Mouse (Mus musculus) limb, embryonic 15.5 days (tissue): ENCODE measurements at regions not wholly inside any gene's neighbourhood (a gene's known extent, or its start where the extent isn't known, plus 50 kb on each side); places are given as distances from the start of the nearest gene placed in this dataset.

ENCODE experiments used
- ATAC-seq: fragments of 200-750 bp; cut with Nextera tagmentation; 2 replicates; pipeline ENCODE4 v1.8.0; 2017; ENCODE audit warnings: low read depth, moderate TSS enrichment; ENCODE audit not compliant: insufficient number of reproducible peaks, low FRiP score, low TSS enrichment
- H3K27ac ChIP-seq: fragments of 300-500 bp; sonication (generic); 2 replicates; pipeline ENCODE4 v1.5.1; 2015; ENCODE audit warnings: moderate library complexity, mild to moderate bottlenecking, inconsistent platforms
- H3K27me3 ChIP-seq: fragments of 300-500 bp; sonication (generic); 2 replicates; pipeline ENCODE4 v1.6.1; 2015; ENCODE audit warnings: inconsistent platforms
- H3K36me3 ChIP-seq: fragments of 300-500 bp; sonication (generic); 2 replicates; pipeline ENCODE4 v1.6.1; 2015; ENCODE audit warnings: inconsistent platforms
- H3K4me1 ChIP-seq: fragments of 300-500 bp; sonication (generic); 2 replicates; pipeline ENCODE4 v1.6.1; 2015; ENCODE audit warnings: inconsistent platforms
- H3K4me2 ChIP-seq: fragments of 300-500 bp; sonication (generic); 2 replicates; pipeline ENCODE4 v1.6.1; 2015; ENCODE audit warnings: mild to moderate bottlenecking, inconsistent platforms
- H3K4me3 ChIP-seq: fragments of 300-500 bp; sonication (generic); 2 replicates; pipeline ENCODE4 v1.5.1; 2015; ENCODE audit warnings: mild to moderate bottlenecking, inconsistent platforms
- H3K9ac ChIP-seq: fragments of 300-500 bp; sonication (generic); 2 replicates; pipeline ENCODE4 v1.6.1; 2015; ENCODE audit warnings: inconsistent platforms
- H3K9me3 ChIP-seq: fragments of 300-500 bp; sonication (generic); 2 replicates; pipeline ENCODE4 v1.6.1; 2016; ENCODE audit warnings: inconsistent platforms
- WGBS: fragments of 180-500 bp; shearing (Covaris S2); methylation state at CpG from one replicate; pipeline ENCODE4 v1.1.7; 2015; 5-methylcytosine and 5-hydroxymethylcytosine counted together

DNA sequence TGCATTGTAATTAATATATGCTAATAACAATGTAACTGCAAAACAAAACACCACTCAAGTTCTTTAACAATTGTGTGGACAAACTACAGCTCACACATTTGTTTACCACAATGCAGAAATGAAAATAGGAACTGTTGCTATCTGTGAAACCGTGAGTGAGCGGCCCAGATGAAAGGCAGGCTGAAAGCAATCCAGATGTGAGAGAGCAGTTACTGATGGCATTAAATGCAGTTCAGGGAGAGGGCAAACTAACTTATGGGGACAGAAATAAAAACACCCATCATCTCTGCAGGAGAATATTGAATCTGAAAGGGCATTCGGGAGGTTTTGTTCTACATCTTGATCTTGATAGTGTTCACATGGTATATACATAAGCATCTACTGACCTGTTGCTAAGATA, 301.3 kb downstream of the Ttll7 start:
- H3K9me3 ChIP-seq: no peaks in the 10 kb centered on the region
- WGBS: 41% methylated on average over 3 of the region's 3 CpGs
- no peak overlapping the region for H3K9ac ChIP-seq
- H3K4me3 ChIP-seq: no peak overlapping the region
- ATAC-seq: no peak
- 0 out of 2 replicates have a peak, but pooled peaks cover 2% of the 10 kb centered on the region for H3K4me1 ChIP-seq
- 0 out of 2 replicates have a peak overlapping the region, but pooled peaks have one; percentile 12 for H3K27ac ChIP-seq
- H3K27me3 ChIP-seq: no peaks in the 10 kb centered on the region
- no peaks in the 10 kb centered on the region for H3K36me3 ChIP-seq
- H3K4me2 ChIP-seq: no peak overlapping the region

- 27% methylated on average over 2 of the region's 2 CpGs for WGBS
- peak; percentile 48 for ATAC-seq
- no peak overlapping the region for H3K9ac ChIP-seq
- peak overlapping the region; percentile 51; the same call in 1 of the 2 replicates for H3K27ac ChIP-seq
- no peaks in the 10 kb centered on the region for H3K36me3 ChIP-seq
- no peaks in the 10 kb centered on the region for H3K27me3 ChIP-seq
- H3K4me3 ChIP-seq: no peak overlapping the region
- H3K4me1 ChIP-seq: 0 out of 2 replicates have a peak, but pooled peaks cover 2% of the 10 kb centered on the region
- no peak overlapping the region for H3K4me2 ChIP-seq
- no peaks in the 10 kb centered on the region for H3K9me3 ChIP-seq
Observed at GRCm38 (mm10) chr3:147153998-147154397, 301.8 kb downstream of the Ttll7 start.

- no peak for ATAC-seq
- Histone ChIP-seq H3K9ac (no peak overlapping the region), H3K36me3 (no peaks in the 10 kb centered on the region), H3K4me2 (no peak overlapping the region), H3K4me1 (peaks cover 10% of the 10 kb centered on the region; the same call in 1 of the 2 replicates), H3K9me3 (no peaks in the 10 kb centered on the region), H3K4me3 (no peak overlapping the region), H3K27me3 (no peaks in the 10 kb centered on the region), H3K27ac (peak overlapping the region; percentile 63)
- 67% methylated on average over 10 of the region's 10 CpGs for WGBS
Observed at GRCm38 (mm10) chr3:147163126-147163525, 311.0 kb downstream of the Ttll7 start.

DNA sequence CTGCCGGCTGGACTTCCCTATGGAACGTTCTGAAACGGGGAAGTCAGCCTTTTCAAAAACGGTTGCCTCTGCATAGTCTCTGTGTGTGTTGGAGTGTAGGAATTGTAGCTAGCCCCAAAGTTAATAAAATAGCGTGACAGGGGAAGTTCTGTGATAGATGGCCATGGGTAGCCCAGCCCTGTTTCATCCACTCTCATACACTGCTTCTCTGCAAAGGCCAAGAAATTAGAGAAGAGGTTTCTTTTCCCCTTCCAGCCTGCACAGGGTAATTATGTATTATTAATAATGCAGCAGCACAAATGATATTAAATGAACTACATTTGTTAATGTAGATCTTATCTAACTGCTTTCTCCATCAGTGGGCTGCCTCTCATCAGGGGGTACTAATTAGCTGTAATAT, 311.4 kb downstream of the Ttll7 start:
- Histone ChIP-seq H3K27me3 (no peaks in the 10 kb centered on the region), H3K27ac (peak overlapping the region; percentile 63; the same call in 1 of the 2 replicates), H3K9me3 (no peaks in the 10 kb centered on the region), H3K4me1 (peaks cover 10% of the 10 kb centered on the region; the same call in 1 of the 2 replicates), H3K36me3 (no peaks in the 10 kb centered on the region), H3K9ac (no peak overlapping the region), H3K4me2 (no peak overlapping the region), H3K4me3 (no peak overlapping the region)
- WGBS: 69% methylated on average over 5 of the region's 5 CpGs
- no peak for ATAC-seq

DNA sequence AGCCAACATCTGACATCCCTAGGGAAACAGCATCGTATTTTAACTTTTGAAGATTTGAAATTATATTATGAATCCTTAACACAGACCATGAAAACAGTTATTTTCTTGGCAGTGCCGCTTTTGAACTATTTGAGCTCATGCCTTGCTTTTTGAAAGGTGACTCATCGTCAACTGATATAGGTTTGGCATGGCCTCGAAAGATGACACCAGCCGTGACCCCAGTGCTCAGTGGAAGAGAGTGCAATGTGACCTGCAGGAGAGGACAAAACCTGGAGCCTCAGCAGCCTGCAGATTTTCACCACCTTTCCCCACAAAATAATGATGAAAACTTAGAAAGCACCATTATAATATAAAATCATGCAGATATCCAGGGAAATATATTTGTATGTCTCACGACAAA, 312.8 kb downstream of the Ttll7 start:
- no peak overlapping the region for H3K4me2 ChIP-seq
- H3K27ac ChIP-seq: no peak overlapping the region
- no peaks in the 10 kb centered on the region for H3K36me3 ChIP-seq
- no peaks in the 10 kb centered on the region for H3K27me3 ChIP-seq
- ATAC-seq: no peak
- no peaks in the 10 kb centered on the region for H3K9me3 ChIP-seq
- peaks cover 10% of the 10 kb centered on the region; the same call in 1 of the 2 replicates for H3K4me1 ChIP-seq
- 73% methylated on average over 6 of the region's 6 CpGs for WGBS
- no peak overlapping the region for H3K4me3 ChIP-seq
- H3K9ac ChIP-seq: no peak overlapping the region

DNA sequence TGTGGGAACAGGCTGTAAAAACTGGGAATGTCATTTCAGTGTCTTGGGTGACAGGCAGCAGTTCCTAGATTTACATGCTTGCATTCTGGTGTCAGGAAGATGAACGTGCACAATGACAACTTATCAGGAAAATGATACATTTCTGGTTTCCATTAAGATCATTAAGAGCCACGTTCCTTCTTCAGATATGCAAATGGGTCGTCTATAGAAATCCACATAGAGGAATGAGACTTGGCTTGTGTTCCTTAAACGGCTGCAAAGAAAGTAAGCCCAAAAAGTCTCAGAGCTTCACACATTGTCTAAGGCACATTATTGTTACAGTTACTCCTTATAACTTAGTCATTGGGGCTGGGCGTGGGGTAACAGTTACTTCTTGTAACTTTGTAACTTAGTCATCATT, 314.4 kb downstream of the Ttll7 start:
- no peak overlapping the region for H3K4me3 ChIP-seq
- H3K27ac ChIP-seq: peak overlapping the region; percentile 40; the same call in 1 of the 2 replicates
- no peak overlapping the region for H3K9ac ChIP-seq
- WGBS: 57% methylated on average over 5 of the region's 5 CpGs
- no peak for ATAC-seq
- H3K4me2 ChIP-seq: no peak overlapping the region
- H3K4me1 ChIP-seq: peaks cover 10% of the 10 kb centered on the region; the same call in 1 of the 2 replicates
- no peaks in the 10 kb centered on the region for H3K36me3 ChIP-seq
- no peaks in the 10 kb centered on the region for H3K27me3 ChIP-seq
- H3K9me3 ChIP-seq: no peaks in the 10 kb centered on the region

- 63% methylated on average over 2 of the region's 2 CpGs for WGBS
- Histone ChIP-seq H3K27ac (no peak overlapping the region), H3K27me3 (0 out of 2 replicates have a peak, but pooled peaks cover 4% of the 10 kb centered on the region), H3K9ac (no peak overlapping the region), H3K36me3 (no peaks in the 10 kb centered on the region), H3K4me2 (no peak overlapping the region), H3K4me1 (0 out of 2 replicates have a peak, but pooled peaks cover 3% of the 10 kb centered on the region), H3K4me3 (no peak overlapping the region), H3K9me3 (no peaks in the 10 kb centered on the region)
- ATAC-seq: no peak
Observed at GRCm38 (mm10) chr3:147169215-147169614, 317.0 kb downstream of the Ttll7 start.

- no peaks in the 10 kb centered on the region for H3K36me3 ChIP-seq
- H3K27me3 ChIP-seq: 0 out of 2 replicates have a peak, but pooled peaks cover 4% of the 10 kb centered on the region
- no peak for ATAC-seq
- WGBS: 65% methylated on average over 2 of the region's 2 CpGs
- no peak overlapping the region for H3K4me2 ChIP-seq
- no peaks in the 10 kb centered on the region for H3K9me3 ChIP-seq
- 0 out of 2 replicates have a peak, but pooled peaks cover 3% of the 10 kb centered on the region for H3K4me1 ChIP-seq
- no peak overlapping the region for H3K27ac ChIP-seq
- H3K9ac ChIP-seq: no peak overlapping the region
- no peak overlapping the region for H3K4me3 ChIP-seq
Observed at GRCm38 (mm10) chr3:147170106-147170505, 317.9 kb downstream of the Ttll7 start.

DNA sequence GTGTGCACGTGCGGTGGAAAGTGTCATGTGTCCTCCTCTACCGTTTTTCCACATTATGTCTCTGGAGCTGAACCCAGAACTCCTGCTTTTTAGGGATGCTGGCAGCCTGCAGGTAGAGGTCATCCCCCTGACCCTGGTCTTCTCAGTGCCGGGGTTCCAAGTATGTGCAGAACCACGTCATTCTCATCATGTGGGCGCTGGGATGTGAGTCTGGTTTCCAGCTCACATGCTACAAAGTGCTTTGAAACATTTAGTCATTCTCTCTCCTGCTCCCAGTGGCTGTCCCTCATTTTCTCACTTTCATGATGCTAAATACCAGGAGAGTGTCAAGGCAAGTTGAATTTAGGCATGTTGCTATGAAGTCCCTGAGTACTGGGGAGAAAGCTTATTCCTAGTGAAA, 326.6 kb downstream of the Ttll7 start:
- H3K36me3 ChIP-seq: no peaks in the 10 kb centered on the region
- H3K4me2 ChIP-seq: no peak overlapping the region
- peaks cover 14% of the 10 kb centered on the region for H3K4me1 ChIP-seq
- H3K9me3 ChIP-seq: no peaks in the 10 kb centered on the region
- WGBS: 74% methylated on average over 6 of the region's 6 CpGs
- no peak for ATAC-seq
- H3K27me3 ChIP-seq: peaks cover 14% of the 10 kb centered on the region
- H3K4me3 ChIP-seq: no peak overlapping the region
- no peak overlapping the region for H3K9ac ChIP-seq
- H3K27ac ChIP-seq: no peak overlapping the region

DNA sequence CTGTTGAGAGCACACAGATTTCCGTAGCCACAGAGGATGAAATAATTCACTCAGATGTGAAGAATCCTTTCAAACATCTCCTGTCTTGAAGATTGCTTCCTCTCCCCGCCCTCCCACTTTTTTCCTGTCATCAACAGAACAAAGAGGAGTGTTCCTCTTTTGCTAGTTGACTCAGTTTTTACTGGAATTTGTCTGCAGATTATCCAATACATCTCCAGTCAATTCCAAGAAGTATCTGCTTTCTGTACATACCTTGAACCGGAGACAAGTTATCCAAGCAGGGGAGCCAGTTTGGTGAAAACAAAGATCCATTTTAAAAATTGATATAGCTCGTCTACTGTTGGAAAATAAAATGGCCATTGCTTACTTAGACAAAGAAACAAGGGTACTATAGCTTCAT, 328.5 kb downstream of the Ttll7 start:
- no peaks in the 10 kb centered on the region for H3K36me3 ChIP-seq
- no peak overlapping the region for H3K9ac ChIP-seq
- H3K4me3 ChIP-seq: no peak overlapping the region
- peaks cover 14% of the 10 kb centered on the region for H3K4me1 ChIP-seq
- ATAC-seq: no peak
- H3K27me3 ChIP-seq: peaks cover 14% of the 10 kb centered on the region
- H3K27ac ChIP-seq: no peak overlapping the region
- H3K9me3 ChIP-seq: no peaks in the 10 kb centered on the region
- H3K4me2 ChIP-seq: no peak overlapping the region
- 75% methylated on average over 4 of the region's 4 CpGs for WGBS

DNA sequence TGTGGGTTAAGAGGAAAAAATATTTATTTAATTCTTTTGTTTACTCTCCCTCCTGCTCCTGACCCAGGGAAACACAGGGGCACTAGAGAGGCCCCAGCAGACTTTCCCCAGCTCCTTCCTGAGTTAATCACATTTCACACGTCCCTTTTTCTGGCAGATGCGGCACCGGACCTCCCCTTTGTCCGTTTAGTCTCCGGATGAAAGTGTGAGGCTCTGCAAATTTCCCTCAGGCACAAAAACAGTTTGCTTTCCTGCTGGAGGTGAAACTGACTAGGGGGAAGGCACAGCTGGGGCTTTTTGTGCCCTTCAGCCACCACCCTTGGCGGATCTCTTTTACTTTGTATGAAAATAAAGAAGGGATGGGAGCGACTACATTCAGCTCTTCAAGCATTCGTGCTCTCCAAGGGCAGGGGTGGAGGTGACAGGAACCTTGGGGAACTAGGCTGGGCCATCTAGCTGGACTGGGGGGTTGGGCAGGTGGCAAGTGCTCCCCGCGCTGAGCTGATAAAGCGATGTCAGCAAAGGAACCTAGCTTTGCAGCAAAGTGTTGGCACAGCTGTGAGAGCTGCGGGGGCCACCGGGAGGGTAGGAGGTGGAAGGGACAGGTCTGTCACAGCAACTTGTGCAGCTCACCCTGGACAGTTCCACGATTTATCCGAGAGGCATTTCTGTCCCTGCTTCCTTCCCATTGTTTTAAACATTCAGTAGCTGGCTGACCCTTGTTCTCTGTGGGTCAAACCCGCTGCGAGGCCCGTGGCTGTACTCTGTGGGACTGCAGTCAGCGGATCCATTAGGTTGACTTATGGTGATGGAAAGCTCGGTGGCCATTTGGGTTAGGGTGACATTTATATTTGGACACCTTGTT, 329.6 kb downstream of the Ttll7 start:
- Histone ChIP-seq H3K27me3 (peaks cover 14% of the 10 kb centered on the region), H3K4me1 (peaks cover 14% of the 10 kb centered on the region), H3K36me3 (no peaks in the 10 kb centered on the region), H3K27ac (no peak overlapping the region), H3K4me2 (no peak overlapping the region), H3K4me3 (no peak overlapping the region), H3K9me3 (no peaks in the 10 kb centered on the region), H3K9ac (no peak overlapping the region)
- WGBS: 9% methylated on average over 20 of the region's 20 CpGs
- ATAC-seq: no peak

- H3K27ac ChIP-seq: no peak overlapping the region
- ATAC-seq: no peak
- H3K4me1 ChIP-seq: peaks cover 14% of the 10 kb centered on the region
- H3K4me3 ChIP-seq: no peak overlapping the region
- H3K4me2 ChIP-seq: no peak overlapping the region
- no peaks in the 10 kb centered on the region for H3K36me3 ChIP-seq
- H3K9me3 ChIP-seq: no peaks in the 10 kb centered on the region
- 50% methylated on average over 15 of the region's 15 CpGs for WGBS
- peaks cover 14% of the 10 kb centered on the region for H3K27me3 ChIP-seq
- H3K9ac ChIP-seq: no peak overlapping the region
Observed at GRCm38 (mm10) chr3:147182366-147182875, 330.3 kb downstream of the Ttll7 start.
